Mouse (Mus musculus): ENCODE results near the gene Npw.
"Not testable (repeated sequence)": the region's sequence is repeated elsewhere in the genome, so short reads cannot be mapped to it uniquely, and the experiment has no call there.

DNA sequence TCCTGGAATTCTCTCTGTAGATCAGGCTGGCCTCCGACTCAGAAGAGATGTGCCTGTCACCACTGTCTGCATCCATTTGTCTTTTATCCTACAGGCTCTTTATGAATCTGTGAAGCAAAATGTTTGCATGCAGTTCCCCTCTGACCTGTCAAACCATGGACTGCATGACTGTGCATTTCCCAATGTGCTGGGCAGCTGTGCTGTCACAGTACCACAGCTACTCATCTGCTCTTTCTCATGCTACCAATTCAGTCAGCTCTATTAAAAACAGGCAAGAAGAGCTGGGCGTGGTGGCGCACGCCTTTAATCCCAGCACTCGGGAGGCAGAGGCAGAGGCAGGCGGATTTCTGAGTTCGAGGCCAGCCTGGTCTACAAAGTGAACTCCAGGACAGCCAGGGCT lies 8.8 kb upstream of the Npw start:
- not testable (repeated sequence) for TF ChIP-seq EP300, CTCF (IDR thresholded peaks at IDR 0.05; ENCODE audit: low read depth)

Data from liver, postnatal 0 days (tissue).